Mouse (Mus musculus) gastrocnemius, postnatal 14 days (tissue): ENCODE measurements around the gene Eloa. TPM values are rescaled to one million over a fixed set of nuclear protein-coding genes. Genes with fewer than 3 reads are reported as not detected.

Source experiments
- DNase-seq: peaks from one replicate; pipeline ENCODE4 v3.0.0; 2021; ENCODE audit warnings: mixed read lengths
- intact Hi-C: fragments of 180-260 bp; cut with DNase I; formaldehyde crosslinking; loops from one replicate; pipeline ENCODE4 v1.15.1; 2025; ENCODE audit warnings: low total_unique reads
- total RNA-seq, 2 experiments: library from RNA; stranded (reverse); gene quantifications; 2 replicates each; pipeline ENCODE4 v1.2.3; 2021

Eloa gene
- total RNA-seq, 2 experiments from 2014 or later: 46.2 to 46.7 TPM

DNA sequence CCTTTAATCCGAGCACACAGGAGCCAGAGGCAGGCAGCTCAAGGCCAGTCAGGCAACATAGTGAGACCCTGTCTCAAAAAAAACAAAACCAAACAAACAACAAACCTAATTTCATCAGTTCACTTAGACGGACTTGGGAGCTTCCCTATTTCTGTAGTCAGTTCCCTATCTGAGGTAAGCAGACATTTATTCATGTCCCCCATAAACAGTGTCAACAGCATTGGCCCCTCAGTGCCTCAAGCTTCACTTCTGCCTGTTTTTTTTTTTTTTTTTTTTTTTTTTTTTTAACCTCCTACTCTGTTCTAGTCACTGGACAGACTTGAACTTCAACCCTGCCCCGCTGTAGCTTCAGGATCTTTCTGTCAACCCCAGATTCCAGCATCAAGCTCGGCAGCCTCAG, 13.5 kb upstream of the Eloa start:
- intact Hi-C loops: no loop called here
- DNase-seq: no peak

DNA sequence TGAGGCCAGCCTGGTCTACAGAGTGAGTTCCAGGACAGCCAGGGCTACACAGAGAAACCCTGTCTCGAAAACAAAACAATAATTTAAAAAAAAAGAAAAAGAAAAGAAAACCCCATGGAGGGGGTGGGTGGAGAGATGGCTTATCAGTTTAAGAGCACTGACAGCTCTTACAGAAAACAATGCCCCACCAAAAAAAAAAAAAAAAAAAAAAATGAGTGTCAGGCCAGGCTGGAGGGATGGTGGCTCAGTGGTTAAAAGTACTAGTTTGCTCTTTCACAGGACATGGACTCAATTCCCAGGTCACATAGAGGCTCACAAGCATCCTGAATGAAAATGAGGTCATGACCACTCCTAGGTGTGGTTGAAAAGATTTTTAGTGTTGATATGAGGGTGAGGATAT, 11.7 kb upstream of the Eloa start:
- intact Hi-C loops: no loop called here
- DNase-seq: no peak

DNA sequence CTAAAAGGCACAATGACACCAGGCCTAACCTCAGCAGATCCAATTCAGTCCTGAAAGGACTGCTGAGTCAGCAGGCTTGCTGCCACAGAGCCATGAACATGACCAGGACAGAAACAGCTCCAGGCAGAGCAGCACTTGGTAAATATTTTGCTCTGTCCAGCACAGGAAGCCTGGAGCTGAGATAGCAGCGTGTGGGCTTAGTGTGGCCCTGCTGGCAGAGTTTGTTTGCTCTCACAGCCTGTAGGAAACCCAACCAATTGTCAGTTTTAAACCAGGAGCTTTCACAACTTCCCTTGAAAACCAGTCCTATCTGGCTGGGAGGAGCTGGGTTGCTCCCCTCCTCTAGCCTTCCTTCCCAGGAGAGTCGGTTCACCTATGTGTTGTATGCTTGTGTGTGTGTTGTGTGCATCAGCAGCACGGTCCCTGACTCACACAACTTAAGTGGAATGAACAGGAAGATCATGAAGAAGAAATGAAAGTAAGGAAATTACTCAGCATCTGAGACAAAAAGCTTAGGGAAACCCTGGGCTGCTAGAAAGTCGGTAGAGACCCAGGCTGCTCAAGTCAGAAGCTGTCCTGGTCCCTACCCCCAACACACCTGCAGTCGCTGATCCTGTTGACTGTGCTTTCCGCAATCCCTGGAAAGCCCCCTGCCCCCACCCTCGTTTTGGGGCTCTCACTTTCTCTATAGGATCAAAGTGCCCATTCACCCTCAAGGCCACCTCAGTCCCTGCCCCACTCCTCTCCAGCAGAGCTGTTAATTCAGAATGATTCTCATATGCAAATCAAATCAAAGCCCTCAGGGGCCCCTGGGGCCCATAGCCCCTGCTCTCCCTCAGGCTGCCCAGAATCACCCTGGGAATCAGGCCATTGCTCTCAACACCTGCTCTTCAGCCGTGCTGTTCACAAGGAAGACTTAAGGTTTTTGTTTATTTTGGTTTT, 9.7 kb upstream of the Eloa start:
- intact Hi-C loops: no loop called here

DNA sequence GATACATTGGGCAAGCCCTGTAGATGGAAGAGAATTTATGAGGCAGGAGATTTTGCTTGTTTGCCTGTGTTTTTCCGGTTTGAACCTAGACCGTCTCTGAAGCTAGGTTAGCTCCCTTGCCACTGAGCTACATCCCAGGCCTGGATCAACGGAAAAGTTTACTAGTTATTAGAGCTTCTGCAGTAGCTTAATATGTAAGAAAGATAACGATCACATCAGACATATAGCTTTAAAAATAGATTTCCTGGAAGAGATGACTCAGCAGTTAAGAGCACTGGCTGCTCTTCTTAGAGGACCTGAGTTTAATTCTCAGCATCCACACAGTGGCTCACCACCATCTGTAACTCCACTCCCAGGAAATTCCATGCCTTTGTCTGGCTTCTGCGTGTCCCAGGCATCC, 7.1 kb upstream of the Eloa start:
- no peak for DNase-seq
- intact Hi-C loops: no loop called here

More for the DNA sequence above, 9.7 kb upstream of the Eloa start:
- DNase-seq: peak; percentile 44

DNA sequence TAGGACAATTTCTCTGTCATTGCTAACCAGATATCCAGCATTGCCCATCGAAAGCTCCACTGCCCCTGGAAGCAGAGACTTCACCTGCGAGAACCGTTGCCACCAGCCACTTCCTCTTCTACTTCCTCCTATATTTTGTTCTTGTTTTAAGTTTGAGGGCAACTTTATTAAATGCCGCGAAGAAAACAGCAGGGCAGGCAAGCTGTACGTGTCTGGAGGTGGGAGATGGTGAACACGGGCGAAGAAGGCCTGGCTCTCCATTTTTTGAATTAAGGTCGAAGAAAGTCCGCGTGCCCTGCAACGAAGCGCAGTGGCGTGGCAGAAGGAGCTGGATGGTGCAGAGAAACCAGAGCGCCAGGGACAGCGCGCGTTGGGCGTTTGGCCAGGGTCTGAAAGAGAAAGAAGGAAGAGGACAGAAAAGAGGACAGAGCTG, 6.6 kb upstream of the Eloa start:
- intact Hi-C loops: no loop called here
- DNase-seq: no peak

DNA sequence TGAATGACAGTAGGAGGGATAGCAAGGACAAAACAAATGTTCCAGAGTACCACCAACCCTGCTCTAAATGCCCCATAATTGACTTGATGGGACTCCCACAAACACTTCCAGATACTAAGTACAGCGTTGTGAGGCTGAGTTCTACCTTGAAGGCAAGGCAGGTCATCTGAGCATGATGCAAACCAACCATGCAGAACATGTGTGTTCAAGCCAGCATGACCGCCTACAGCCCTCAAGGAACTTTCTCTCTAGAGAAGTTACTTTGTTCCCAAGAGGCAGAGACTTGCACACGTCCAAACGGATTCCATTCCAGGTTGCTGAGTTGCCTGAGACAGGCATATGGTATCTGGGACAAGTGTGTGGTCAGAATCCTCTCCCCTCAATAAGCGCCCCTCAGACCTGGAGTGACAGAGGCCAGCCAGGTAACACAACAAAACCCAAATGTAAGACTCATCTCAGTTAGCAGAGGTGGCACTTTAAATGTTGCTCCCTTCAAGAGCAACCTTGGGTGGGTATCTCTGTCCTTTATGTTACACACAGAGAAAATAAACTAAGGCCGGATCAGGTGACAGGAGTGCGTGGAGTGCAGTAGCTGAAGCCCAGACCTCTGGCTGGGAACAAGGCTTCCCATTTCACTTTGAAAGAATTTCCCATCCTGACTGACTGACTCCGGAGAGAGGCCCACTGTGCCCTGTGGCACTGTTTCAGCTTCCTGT, 6.0 kb upstream of the Eloa start:
- no peak for DNase-seq
- intact Hi-C loops: no loop called here

DNA sequence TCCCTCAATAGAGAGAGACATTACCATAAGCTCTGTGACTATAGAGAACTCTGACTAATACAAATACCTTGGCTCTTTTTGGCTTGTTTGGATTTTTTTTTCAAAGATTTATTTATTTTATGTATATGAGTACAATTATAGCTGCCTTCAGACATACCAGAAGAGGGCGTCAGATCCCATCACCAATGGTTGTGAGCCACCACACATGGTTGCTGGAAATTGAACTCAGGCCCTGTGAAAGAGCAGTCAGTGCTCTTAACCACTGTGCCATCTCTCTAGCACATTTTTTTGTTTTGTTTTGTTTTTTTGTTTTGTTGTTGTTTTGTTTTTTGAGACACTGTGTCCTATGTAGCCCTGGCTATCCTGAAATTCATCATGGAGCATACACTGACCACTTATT, 3.8 kb upstream of the Eloa start:
- intact Hi-C loops: no loop called here
- DNase-seq: no peak

DNA sequence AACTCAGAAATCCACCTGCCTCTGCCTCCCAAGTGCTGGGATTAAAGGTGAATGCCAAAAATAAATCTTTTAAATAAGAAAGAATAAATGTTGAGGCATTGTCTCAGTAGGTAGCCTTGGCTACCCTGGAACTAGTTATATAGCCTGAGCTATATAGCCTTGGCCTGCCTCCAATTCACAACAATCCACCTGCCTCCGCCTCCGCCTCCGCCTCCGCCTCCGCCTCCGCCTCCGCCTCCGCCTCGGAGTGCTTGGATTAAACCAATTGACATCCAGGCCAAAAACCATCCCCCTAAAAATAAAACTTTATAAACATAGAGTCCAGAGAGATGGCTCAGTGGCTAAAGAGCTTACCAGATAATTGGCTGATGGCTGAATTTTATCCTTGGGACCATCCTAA, 1.4 kb upstream of the Eloa start:
- intact Hi-C loops: no loop called here
- DNase-seq: peak; percentile 12

DNA sequence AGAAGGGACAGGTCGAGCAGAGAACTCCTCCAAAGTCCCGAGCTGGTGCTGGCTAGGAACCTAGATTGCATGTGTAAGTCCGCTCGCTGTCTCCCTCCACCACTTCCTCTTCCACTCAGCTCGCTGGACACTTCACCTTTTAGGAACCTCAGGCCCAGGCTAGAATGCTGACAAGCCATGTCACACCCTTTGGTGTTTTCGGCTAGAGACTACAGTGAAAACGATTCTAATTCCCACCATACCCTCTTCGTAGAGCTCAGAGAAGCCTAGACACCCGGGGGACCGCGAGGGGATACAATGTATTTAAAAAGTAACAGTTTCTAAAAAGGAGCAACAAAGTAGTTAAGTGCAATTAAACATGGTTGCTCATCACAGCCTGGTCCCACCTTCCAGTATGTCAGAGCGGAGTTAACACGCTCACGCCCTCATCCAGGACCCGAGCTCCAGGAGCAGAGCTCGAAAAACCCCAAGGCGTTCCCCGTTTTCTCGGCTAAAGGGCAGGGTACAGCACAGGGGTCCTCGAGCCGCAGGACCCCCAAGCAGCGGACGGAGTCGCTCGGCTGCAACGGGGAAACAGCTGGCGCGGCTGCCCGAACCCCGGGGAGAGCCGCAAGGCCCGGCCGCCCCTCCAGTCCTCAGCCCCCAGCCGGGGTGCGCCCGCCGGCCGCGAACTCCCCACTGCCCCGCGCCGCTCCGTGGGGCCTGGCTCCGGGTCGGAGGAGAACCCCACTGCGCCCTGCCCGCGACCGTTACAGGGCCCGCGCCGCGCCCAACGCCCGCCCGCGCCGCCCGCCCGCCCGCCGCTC, 617 bp downstream of the Eloa start:
- DNase-seq: no peak
- intact Hi-C loops: no loop called here

DNA sequence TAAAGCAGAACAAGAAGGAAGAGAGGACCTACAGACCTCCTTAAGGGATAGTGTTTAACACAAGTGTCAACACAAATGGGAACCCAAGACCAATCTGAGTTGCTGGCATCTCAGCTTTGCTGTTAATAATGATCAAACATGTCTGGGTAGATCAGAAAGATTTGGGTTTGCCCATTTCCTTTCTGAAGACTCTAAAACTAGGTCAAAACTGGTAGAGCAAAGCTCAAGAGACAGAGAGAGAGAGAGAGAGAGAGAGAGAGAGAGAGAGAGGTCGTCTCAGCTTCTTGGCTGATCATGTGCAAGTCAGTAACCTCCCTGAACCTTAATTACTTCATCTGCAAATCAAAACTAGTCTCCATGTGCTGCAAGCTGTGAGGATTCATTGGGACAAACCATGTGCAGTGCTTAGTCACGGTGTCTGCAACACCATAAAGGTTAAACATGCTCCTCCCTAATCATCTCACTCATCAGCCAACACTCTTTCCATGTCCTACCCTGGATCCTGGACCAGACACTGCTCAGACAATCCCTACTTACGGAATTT, 5.4 kb downstream of the Eloa start:
- intact Hi-C loops: no loop called here
- DNase-seq: no peak

DNA sequence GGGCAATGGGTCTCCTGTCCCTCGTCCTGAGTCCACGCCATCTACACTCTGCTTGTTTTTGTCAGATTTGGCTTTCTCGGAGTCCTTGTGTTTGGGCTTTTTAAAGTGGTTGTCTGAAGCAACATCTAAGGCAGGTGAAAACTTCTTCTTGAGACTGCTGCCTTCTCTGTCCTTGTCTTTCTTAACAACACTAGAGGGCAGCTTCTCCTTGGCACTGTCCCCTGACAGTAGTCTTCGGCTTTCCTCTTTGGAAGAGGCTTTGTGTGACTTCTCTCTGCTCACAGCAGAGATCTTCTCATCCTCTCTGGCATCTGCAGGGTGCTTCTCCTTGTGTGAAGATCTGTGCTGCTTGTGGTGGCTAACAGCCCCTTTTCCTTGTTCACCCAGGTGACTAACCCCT, 11.0 kb downstream of the Eloa start:
- no peak for DNase-seq
- intact Hi-C loops: no loop called here

DNA sequence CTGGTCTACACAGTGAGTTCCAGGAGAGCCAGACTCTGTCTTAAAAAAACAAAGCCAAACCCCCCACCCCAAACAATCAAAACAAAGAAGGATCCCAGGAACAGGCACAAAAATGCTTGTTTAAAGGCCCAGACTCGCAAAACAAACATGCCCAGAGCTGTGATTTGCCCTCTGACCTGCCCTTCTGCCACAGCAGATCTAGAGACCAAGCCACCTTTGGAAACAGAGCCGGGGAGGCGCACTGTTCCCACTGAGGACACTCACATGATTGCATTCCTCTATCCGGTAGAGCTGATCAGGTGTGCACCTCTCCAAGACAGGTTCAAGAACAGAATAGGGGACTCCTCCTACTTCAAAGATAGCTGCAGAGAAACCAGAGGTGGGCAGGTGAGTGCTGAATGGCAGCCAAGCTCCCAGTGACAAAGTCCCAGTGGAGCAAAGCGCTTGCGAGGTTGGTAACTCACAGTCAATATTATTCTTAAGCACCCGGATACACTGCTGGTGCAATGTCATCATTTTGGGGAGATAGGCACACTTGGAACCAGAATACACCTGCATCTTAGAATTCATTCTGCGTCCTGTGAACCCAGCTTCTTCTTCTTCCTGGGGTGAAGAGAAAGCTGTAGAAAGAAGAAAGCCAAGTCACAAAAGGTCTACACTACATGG, 12.6 kb downstream of the Eloa start:
- DNase-seq: no peak
- intact Hi-C loops: no loop called here

DNA sequence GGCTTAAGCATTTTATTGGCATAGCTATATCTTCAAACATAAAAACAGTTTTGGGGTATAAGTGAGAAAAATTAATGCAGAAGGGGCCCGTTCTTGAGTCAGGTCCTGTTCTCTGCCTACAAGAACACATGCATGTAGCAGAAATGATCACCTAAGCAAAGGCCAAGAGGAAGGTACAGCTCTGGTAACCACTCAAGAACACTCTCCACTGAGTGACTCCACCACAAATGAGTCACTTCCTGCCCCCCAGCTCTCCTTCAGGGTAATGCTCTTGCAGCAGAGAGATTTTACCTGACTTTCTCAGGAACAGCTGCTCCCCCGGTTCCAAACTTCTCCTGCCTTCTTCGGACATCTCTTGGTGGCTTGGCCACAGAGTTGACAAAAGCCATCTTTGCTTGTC, 14.7 kb downstream of the Eloa start:
- intact Hi-C loops: no loop called here

DNA sequence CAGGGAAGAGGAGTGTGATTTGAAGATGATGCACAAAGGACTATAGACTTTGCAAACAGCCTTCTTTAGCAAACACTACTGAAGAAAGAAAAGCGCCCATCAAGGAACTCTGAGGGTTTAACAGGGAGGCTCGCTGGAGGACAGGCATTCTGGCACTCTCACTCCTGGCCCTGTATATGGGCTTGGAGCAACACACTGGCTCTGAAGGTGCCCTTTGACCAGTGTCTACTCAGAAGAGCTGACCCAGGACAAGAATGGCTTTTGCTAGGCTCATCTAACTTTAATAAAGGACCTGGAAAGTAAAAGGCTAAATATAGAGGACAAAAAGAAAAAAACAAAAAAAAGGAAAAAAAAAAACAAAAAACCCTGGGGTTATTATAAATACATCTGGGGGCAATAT, 16.6 kb downstream of the Eloa start:
- intact Hi-C loops: no loop called here
- no peak for DNase-seq

More for the DNA sequence above, 14.7 kb downstream of the Eloa start:
- no peak for DNase-seq

DNA sequence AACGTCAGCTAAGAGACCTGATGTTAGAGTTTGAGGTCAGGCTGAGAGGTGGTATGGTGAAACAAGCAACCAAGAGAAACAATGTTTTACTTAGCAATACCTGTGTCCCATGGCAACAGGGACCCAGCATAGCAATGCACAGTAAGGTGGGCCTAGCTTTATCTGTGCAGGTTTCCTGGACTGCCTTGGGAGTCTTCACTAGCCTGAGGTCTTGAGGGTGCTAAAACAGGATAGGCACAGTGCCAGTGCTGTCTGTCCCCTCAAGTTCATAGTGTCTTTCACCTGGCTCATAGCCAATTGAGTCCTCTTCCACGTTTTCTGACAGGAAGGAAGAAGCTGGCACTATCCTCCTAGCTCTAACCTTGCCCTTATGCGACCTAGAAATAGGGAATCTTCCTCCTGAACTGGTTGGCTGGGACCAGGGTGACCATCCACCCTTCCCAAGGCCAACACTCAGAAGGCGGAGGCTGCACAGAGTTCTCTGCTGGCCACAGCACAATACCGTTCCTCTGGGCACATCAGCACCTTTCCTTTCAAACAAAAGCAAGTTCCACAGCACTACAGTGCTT, 17.4 kb downstream of the Eloa start:
- intact Hi-C loops: no loop called here
- DNase-seq: no peak

DNA sequence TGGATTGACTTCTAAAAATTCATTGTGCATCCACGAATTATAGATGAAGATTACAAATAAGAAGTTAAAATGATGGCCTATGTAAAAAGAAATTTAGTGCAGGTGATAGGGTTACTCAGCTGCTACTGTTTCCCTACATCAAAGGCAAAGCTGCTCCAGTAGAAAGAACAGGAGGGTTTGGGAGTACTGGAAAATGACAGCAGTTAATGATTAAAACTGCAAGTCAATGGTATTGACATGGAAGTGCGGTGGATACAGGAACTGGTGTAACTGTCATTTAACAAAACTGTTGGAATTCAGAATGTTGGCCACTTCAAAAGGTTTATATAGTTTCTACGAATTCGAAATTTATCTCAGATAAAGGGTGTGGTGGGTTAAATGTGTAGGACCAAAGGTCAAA, 26.4 kb downstream of the Eloa start:
- intact Hi-C loops: no loop called here
- DNase-seq: no peak

DNA sequence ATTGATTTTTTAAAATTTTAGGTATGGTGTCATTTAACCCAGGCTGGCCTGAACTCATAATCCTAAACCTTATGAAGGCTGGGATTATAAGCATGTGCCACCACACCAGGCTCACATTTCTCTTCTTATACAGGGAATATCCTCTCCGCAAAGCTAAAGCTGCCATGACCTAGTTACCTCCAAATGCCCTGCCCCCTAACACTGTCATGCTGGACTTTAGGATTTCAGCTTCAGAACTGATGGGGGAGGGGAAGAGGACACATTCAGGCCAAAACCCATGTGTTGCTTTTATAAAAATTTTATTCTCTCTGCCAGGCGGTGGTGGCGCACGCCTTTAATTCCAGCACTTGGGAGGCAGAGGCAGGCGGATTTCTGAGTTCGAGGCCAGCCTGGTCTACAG, 27.6 kb downstream of the Eloa start:
- intact Hi-C loops: no loop called here
- DNase-seq: no peak

DNA sequence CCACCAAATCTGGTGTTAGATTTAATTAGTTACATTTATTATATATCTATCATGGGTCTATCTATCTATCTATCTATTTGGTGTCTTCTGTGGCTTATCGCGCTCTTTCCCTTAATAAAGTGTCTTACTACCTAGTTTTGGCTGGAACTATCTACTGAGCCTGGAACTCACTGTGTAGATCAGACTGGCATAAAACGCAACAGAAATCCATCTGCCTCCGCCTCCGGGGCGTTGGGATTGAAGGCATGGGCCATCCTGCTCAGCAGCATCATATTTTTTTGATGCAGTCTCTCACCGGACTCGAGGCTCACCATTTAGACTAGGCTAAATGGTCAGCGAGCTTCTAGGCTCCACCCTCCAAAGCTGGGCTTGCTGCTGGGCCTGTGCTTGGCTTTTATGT, 33.8 kb downstream of the Eloa start:
- no peak for DNase-seq
- intact Hi-C loops: no loop called here
